Mouse (Mus musculus) heart, embryonic 11.5 days (tissue): ENCODE data around the gene Vmn2r120. TPM values are rescaled to one million over a fixed set of nuclear protein-coding genes. Genes with fewer than 3 reads are reported as not detected.
"Not testable (repeated sequence)": the region's sequence is repeated elsewhere in the genome, so short reads cannot be mapped to it uniquely, and the experiment has no call there.

Experiments used
- ATAC-seq: fragments of 200-750 bp; cut with Nextera tagmentation; replicated peaks from 2 replicates; pipeline ENCODE4 v1.8.0; 2017; ENCODE audit warnings: moderate library complexity; ENCODE audit not compliant: insufficient number of reproducible peaks, low FRiP score, low TSS enrichment
- H3K27ac ChIP-seq: fragments of 300-500 bp; sonication (generic); 2 replicates; pipeline ENCODE4 v1.5.1; 2014; ENCODE audit warnings: mild to moderate bottlenecking, low read depth, low read length
- H3K27me3 ChIP-seq: fragments of 300-500 bp; sonication (generic); 2 replicates; pipeline ENCODE4 v1.6.1; 2014; ENCODE audit warnings: mild to moderate bottlenecking, low read length, mixed read lengths; ENCODE audit not compliant: control insufficient read depth, insufficient read depth
- H3K36me3 ChIP-seq: fragments of 300-500 bp; sonication (generic); 2 replicates; pipeline ENCODE4 v1.6.1; 2014; ENCODE audit warnings: mild to moderate bottlenecking, low read length, moderate library complexity, mixed read lengths; ENCODE audit not compliant: control insufficient read depth, insufficient read depth
- H3K4me1 ChIP-seq: fragments of 300-500 bp; sonication (generic); 2 replicates; pipeline ENCODE4 v1.6.1; 2014; ENCODE audit warnings: low read length; ENCODE audit not compliant: control insufficient read depth, insufficient read depth
- H3K4me2 ChIP-seq: fragments of 300-500 bp; sonication (generic); 2 replicates; pipeline ENCODE4 v1.6.1; 2014; ENCODE audit warnings: mild to moderate bottlenecking, moderate library complexity
- H3K4me3 ChIP-seq: fragments of 300-500 bp; sonication (generic); 2 replicates; pipeline ENCODE4 v1.5.1; 2014; ENCODE audit warnings: low read depth, low read length
- H3K9ac ChIP-seq: fragments of 300-500 bp; sonication (generic); 2 replicates; pipeline ENCODE4 v1.6.1; 2014; ENCODE audit warnings: mild to moderate bottlenecking, low read depth, low read length, moderate library complexity
- H3K9me3 ChIP-seq: fragments of 300-500 bp; sonication (generic); replicated peaks from 2 replicates; pipeline ENCODE4 v1.6.1; 2016; ENCODE audit warnings: low read length; ENCODE audit not compliant: control insufficient read depth
- WGBS: fragments of 180-500 bp; shearing (Covaris S2); extraction: QIAGEN DNeasy Blood & Tissue Kit; methylation state at CpG from one replicate; pipeline ENCODE4 v1.1.7; 2014; ENCODE audit not compliant: insufficient replicate concordance; 5-methylcytosine and 5-hydroxymethylcytosine counted together
- polyA plus RNA-seq: library from polyadenylated mRNA; unstranded; fragments of >200 nt; fragmentation: Nextera tagmentation; extraction: Ambion mirVana; gene quantifications from 2 replicates; pipeline ENCODE4 v1.2.1, GENCODE M21; 2014

Gene Vmn2r120
- not detected in 2 replicates for polyA plus RNA-seq

GRCm38 (mm10) chr17:57545405-57545804 lies at the start of gene Vmn2r120:
Vmn2r120 (minus strand) TSS chr17:57545505.
- Histone ChIP-seq H3K4me3 (no peak within 1 kb of the TSS), H3K4me2 (no peak within 1 kb of the TSS), H3K4me1 (no peaks in the 10 kb centered on the region), H3K9me3 (no peaks in the 10 kb centered on the region), H3K27ac (no peak within 1 kb of the TSS), H3K36me3 (no peaks in the 10 kb centered on the region), H3K27me3 (no peaks in the 10 kb centered on the region), H3K9ac (no peak within 1 kb of the TSS)
- ATAC-seq: no peak
- WGBS: 83% methylated on average over 1 of the region's 1 CpGs

- not testable (repeated sequence) for H3K9me3 ChIP-seq, H3K4me3 ChIP-seq, H3K27ac ChIP-seq, H3K9ac ChIP-seq, H3K4me2 ChIP-seq, H3K27me3 ChIP-seq, H3K4me1 ChIP-seq, H3K36me3 ChIP-seq, ATAC-seq
- WGBS: 83% methylated on average over 6 of the region's 6 CpGs
Measured at GRCm38 (mm10) chr17:57587273-57587672, 42.0 kb upstream of the Vmn2r120 start.

- Histone ChIP-seq H3K4me1 (no peaks in the 10 kb centered on the region), H3K27me3 (no peaks in the 10 kb centered on the region), H3K9me3 (no peaks in the 10 kb centered on the region), H3K4me2 (no peak overlapping the region), H3K36me3 (no peaks in the 10 kb centered on the region), H3K4me3 (no peak overlapping the region), H3K9ac (no peak overlapping the region), H3K27ac (no peak overlapping the region)
- ATAC-seq: no peak
- 75% methylated on average over 16 of the region's 16 CpGs for WGBS
Measured at GRCm38 (mm10) chr17:57574075-57574705, 28.9 kb upstream of the Vmn2r120 start.

Other genes with a start within 250 kb of the Vmn2r120 start
- 1.3 and 3.3 TPM in 2 replicates for gene Adgre1, start 186.8 kb downstream of the Vmn2r120 start, polyA plus RNA-seq
- gene Gm21834, start 196.7 kb upstream of the Vmn2r120 start, polyA plus RNA-seq: not detected in 2 replicates
- gene Cntnap5c, start 224.1 kb upstream of the Vmn2r120 start, polyA plus RNA-seq: not detected in 2 replicates